Mouse (Mus musculus) lung, adult 2 months (tissue): ENCODE data around the gene Lrrn3. TPM values are rescaled to one million over a fixed set of nuclear protein-coding genes. Genes with fewer than 3 reads are reported as not detected.

Source experiments
- DNase-seq: peaks from one replicate; pipeline ENCODE4 v3.0.0; 2022
- H3K4me1 ChIP-seq: fragments of 200-500 bp; 2 replicates; pipeline ENCODE4 v1.6.1; 2011; ENCODE audit warnings: low read length; ENCODE audit not compliant: control insufficient read depth, insufficient read depth
- H3K4me3 ChIP-seq: fragments of 200-500 bp; replicated peaks from 2 replicates; pipeline ENCODE3; 2011; ENCODE audit warnings: low read depth, mild to moderate bottlenecking, control low read depth, low read length; ENCODE audit errors: extremely low read depth
- CTCF ChIP-seq: fragments of 200-500 bp; IDR thresholded peaks from 2 replicates; pipeline ENCODE4 v1.5.1; 2011; ENCODE audit warnings: mild to moderate bottlenecking, low read length, control low read depth; ENCODE audit not compliant: insufficient read depth
- POLR2A ChIP-seq: fragments of 200-500 bp; IDR thresholded peaks from 2 replicates; pipeline ENCODE4 v1.6.1; 2011; ENCODE audit warnings: low read depth, mild to moderate bottlenecking, control low read depth, low read length, borderline replicate concordance; ENCODE audit errors: extremely low read depth
- WGBS: fragments of 180-500 bp; shearing (Covaris S2); methylation state at CpG from one replicate; pipeline ENCODE4 v1.1.7; 2018; 5-methylcytosine and 5-hydroxymethylcytosine counted together
- polyA plus RNA-seq: library from polyadenylated mRNA; depleted of rRNA; stranded (reverse); fragments of >200 nt; gene quantifications from 2 replicates; pipeline ENCODE4 v1.2.3, GENCODE M21; 2012; rRNA removed

Lrrn3 gene
- 1.2 and 2.7 TPM in 2 replicates for polyA plus RNA-seq

- Histone ChIP-seq H3K4me3 (peak within 1 kb of the TSS; percentile 70), H3K4me1 (peaks cover 2% of the 10 kb centered on the region; the same call in 1 of the 2 replicates)
- DNase-seq, result no peak
- 96% methylated on average over 1 of the region's 1 CpGs for WGBS
- no peak for TF ChIP-seq CTCF
These were observed at the start of gene Lrrn3 for GRCm38 (mm10) chr12:41486331-41486730. Gene Lrrn3, minus strand, starts transcription at chr12:41486431.

GRCm38 (mm10) chr12:41528410-41528809, 42.2 kb upstream of the Lrrn3 start:
- no peaks in the 10 kb centered on the region for H3K4me1 ChIP-seq
- TF ChIP-seq CTCF, result no peak
- TF ChIP-seq POLR2A, result no peak
- 71% methylated on average over 4 of the region's 4 CpGs for WGBS
- no peak overlapping the region for H3K4me3 ChIP-seq
- no peak for DNase-seq

DNA sequence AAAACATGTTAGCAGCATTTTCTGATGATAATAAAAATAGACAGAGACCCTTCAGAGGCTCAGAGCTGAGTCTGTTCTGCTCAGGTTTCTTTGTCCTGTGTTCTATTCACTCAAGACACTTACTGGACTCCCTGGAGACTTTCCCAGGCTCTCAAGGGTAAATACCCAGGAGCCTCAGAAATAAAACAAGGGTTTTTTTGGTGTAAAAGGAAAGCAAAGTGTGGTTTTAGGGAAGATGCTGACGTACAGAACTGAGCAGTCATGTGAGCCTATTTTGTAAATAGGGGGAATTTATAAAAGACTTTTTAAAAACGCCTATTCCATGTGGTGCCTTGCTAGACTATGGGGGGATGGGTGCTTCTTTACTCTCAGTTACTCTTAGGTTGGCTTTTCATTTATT, 40.5 kb upstream of the Lrrn3 start:
- Histone ChIP-seq H3K4me3 (no peak overlapping the region), H3K4me1 (no peaks in the 10 kb centered on the region)
- TF ChIP-seq POLR2A (no peak), CTCF (no peak)
- DNase-seq, result no peak
- 63% methylated on average over 2 of the region's 2 CpGs for WGBS

DNA sequence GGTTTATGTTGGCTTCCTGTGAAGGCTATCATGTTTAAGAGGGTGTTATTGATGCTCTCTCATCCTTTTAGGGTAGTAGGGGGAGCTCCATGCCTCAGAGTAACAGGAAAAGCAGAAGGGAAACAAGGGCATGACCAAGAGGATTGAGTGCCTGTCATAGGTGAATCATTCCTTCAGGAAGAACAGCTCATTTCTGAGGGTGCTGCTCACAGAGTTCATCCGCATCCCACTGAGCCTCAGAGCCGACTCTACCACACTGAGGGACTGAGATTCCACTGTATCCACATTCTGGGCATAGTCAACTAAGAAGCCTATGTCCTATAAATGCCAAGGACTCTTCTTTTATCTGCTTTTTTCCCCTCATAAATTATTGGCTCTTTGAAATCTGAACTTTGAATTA, 35.4 kb upstream of the Lrrn3 start:
- H3K4me3 ChIP-seq, result no peak overlapping the region
- no peak for TF ChIP-seq POLR2A
- TF ChIP-seq CTCF, result no peak
- WGBS, result 76% methylated on average over 2 of the region's 2 CpGs

DNA sequence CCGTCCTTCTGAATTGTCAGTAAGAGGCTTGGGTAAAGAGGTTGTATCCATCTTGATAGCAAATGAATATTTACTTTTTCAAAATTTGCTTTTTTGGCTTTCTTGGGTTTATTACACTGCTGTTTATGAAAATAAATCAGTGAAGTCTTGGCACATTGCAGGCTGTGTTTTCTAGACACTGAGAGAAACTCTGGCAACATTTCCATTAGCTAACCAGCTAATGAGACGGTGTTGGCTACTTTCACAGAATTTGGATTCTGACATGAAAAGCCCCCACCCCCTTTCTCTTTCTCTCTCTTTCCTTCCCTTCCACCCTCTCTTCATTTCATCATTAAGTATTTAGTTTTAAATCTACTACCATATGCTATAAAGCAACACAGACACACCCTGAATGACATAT, 34.1 kb upstream of the Lrrn3 start:
- TF ChIP-seq POLR2A (no peak), CTCF (no peak)
- WGBS, result 63% methylated on average over 2 of the region's 2 CpGs

More for the DNA sequence above, 35.4 kb upstream of the Lrrn3 start:
- DNase-seq, result no peak
- no peaks in the 10 kb centered on the region for H3K4me1 ChIP-seq

GRCm38 (mm10) chr12:41518897-41519296, 32.7 kb upstream of the Lrrn3 start:
- no peak for DNase-seq
- Histone ChIP-seq H3K4me1 (no peaks in the 10 kb centered on the region), H3K4me3 (no peak overlapping the region)
- TF ChIP-seq CTCF (no peak), POLR2A (no peak)
- 55% methylated on average over 5 of the region's 5 CpGs for WGBS

More for the DNA sequence above, 34.1 kb upstream of the Lrrn3 start:
- Histone ChIP-seq H3K4me1 (no peaks in the 10 kb centered on the region), H3K4me3 (no peak overlapping the region)
- DNase-seq, result no peak

- 44% methylated on average over 3 of the region's 3 CpGs for WGBS
- Histone ChIP-seq H3K4me3 (no peak overlapping the region), H3K4me1 (no peaks in the 10 kb centered on the region)
- no peak for TF ChIP-seq POLR2A
- no peak for TF ChIP-seq CTCF
- no peak for DNase-seq
These were observed 24.4 kb upstream of the Lrrn3 start for GRCm38 (mm10) chr12:41510588-41510987.

- no peak for DNase-seq
- Histone ChIP-seq H3K4me3 (no peak overlapping the region), H3K4me1 (no peaks in the 10 kb centered on the region)
- TF ChIP-seq CTCF, result no peak
- no peak for TF ChIP-seq POLR2A
- WGBS, result 82% methylated on average over 4 of the region's 4 CpGs
These were observed 22.4 kb upstream of the Lrrn3 start for GRCm38 (mm10) chr12:41508610-41509009.

- WGBS, result 48% methylated on average over 9 of the region's 9 CpGs
- Histone ChIP-seq H3K4me1 (no peaks in the 10 kb centered on the region), H3K4me3 (no peak overlapping the region)
- no peak for TF ChIP-seq POLR2A
- TF ChIP-seq CTCF, result no peak
- no peak for DNase-seq
These were observed 14.0 kb upstream of the Lrrn3 start for GRCm38 (mm10) chr12:41500049-41500820.

DNA sequence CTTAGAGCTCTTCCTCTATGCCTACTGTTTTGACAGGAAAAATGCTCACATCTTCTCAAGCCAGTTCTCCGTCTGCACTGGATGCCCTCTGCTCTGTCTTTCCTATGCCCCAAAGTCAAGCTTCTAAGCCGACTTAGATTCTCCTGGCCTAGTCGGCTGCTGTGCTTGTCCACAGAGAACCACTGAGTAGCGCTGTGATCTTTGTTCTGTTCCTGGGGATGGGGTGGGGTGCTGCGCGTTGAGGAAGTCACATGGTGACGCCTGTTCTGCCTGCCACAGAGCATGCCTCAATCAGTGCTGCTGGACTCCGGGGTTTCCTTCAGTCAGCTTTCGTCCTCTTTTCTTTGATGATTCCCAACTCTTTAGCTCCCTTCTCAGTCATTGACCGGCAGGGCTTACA, 8.4 kb upstream of the Lrrn3 start:
- DNase-seq, result no peak
- 40% methylated on average over 10 of the region's 10 CpGs for WGBS
- Histone ChIP-seq H3K4me1 (no peaks in the 10 kb centered on the region), H3K4me3 (no peak overlapping the region)
- TF ChIP-seq POLR2A (no peak), CTCF (peak; percentile 30; the same call in 1 of the 2 replicates)
